Mouse (Mus musculus) gastrocnemius, postnatal 10 days (tissue): ENCODE results near the gene Armc5. TPM values are rescaled to one million over a fixed set of nuclear protein-coding genes. Genes with fewer than 3 reads are reported as not detected.

Source experiments
- DNase-seq: peaks from one replicate; pipeline ENCODE4 v3.0.0; 2021; ENCODE audit warnings: mixed read lengths
- total RNA-seq, 2 experiments: library from RNA; stranded (reverse); gene quantifications; 2 replicates each; pipeline ENCODE4 v1.2.3; 2021

The Armc5 gene
- total RNA-seq, 2 experiments from 2014 or later, result 10.7 to 14.7 TPM

- DNase-seq, result peak; percentile 62
These were observed 9.6 kb downstream of the Armc5 start, which contains the start of gene Tgfb1i1 for GRCm38 (mm10) chr7:128246496-128247391. Gene Tgfb1i1, plus strand, starts transcription at chr7:128246812.

DNA sequence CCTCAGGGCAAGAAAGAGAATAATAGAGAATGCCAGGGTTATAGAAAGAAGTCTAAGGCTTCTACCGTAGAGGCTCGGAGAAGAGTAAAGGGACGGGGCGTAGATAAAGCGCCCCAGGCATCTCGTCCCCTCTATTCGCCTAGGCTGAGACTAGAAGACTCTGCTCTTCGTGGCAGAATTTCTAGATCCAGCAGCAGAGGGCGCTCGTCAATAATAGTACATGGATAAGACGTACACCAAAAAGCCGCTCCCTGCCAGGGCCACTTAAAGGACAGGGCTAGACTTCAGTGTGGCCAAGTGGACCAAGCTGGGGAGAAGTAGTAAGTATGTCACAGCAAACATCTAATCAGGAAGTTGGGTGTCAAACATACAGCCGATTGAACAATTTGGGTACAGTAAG is 10.3 kb downstream of the Armc5 start:
- peak; percentile 88 for DNase-seq

- DNase-seq, result no peak
These were observed 11.2 kb downstream of the Armc5 start for GRCm38 (mm10) chr7:128248081-128249042.

DNA sequence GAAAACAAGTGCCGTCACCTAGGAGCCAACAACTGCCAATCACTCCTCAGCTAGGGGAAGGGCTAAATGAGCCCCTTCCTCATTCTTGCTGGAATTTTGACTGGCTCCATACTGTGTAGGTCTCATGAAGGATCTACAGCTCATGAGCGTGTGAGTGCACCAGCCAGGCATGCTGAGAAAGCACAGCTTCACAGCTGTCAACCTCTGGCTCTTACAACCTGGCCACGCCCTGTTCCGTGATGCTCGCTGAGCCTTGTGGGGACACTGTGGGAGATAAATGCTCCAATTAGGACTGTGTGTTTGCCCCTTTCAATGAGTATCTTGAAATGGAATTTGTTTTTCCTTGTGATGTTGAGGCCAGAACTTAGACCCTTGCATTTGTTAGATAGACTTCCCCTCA is 12.9 kb downstream of the Armc5 start:
- DNase-seq, result no peak

DNA sequence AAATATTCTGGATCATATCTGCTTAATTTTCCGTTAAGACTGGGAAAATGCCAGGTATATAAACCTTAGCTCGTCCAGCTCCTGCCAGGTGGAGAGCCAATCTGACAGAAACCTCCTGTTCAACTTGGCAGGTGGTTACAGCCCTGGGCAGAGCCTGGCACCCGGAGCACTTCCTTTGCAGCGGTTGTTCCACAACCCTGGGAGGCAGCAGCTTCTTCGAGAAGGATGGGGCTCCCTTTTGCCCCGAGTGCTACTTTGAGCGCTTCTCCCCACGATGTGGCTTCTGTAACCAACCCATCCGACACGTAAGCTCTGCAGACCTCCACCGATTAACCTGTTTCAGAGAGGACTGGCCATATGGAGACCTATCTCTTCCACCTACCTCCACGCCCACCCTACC is 14.8 kb downstream of the Armc5 start:
- no peak for DNase-seq

GRCm38 (mm10) chr7:128252609-128253008 is 15.5 kb downstream of the Armc5 start:
- peak; percentile 30 for DNase-seq

DNA sequence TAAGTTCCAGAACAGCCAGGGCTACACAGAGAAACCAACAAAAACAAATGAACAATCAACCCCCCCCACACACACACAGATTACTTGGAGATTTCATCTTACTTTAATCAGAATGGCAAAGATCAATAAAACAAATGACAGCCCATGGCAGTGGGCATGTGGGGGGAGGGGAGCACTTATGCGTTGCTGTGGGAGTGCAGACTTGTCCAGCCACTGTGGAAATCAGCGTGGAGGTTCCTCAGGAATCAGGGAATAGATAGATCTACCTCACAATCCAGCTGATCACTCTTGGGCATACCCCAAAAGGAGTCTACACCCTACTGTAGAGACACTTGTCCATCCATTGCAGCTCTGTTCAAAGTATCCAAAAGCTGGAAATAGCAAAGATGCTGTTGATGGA is 17.8 kb downstream of the Armc5 start:
- DNase-seq, result no peak

DNA sequence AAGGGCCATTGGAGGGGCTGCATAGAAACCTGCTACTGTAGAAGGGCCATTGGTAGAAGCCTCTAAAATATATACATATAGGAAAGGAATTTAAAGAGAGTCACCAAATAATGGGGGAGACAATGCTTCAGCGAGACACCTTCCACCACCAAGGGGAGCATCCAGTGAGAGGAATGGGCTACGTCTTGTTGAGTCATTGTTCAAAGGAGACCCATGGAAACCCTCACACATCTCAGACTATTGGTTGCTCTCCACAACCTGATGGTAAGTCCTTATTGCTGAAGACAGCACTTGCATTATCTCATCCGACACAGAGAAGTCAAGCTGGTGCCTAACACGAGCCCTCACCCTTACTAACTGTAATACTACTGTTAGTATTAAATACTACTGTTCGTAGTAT is 18.6 kb downstream of the Armc5 start:
- no peak for DNase-seq

- DNase-seq, result no peak
These were observed 19.7 kb downstream of the Armc5 start for GRCm38 (mm10) chr7:128256783-128257334.

GRCm38 (mm10) chr7:128265411-128265810 is 28.3 kb downstream of the Armc5 start, which contains the start of gene Slc5a2:
Gene Slc5a2, plus strand, starts transcription at chr7:128265657.
- no peak for DNase-seq

- DNase-seq, result no peak
These were observed 28.9 kb downstream of the Armc5 start for GRCm38 (mm10) chr7:128266056-128266455.

- DNase-seq, result no peak
These were observed 30.2 kb downstream of the Armc5 start for GRCm38 (mm10) chr7:128267391-128267790.

- DNase-seq, result no peak
These were observed 30.7 kb downstream of the Armc5 start for GRCm38 (mm10) chr7:128267813-128268212.

GRCm38 (mm10) chr7:128270431-128270850 is 33.3 kb downstream of the Armc5 start:
- no peak for DNase-seq

- DNase-seq, result no peak
These were observed 34.4 kb downstream of the Armc5 start for GRCm38 (mm10) chr7:128271496-128271895.

GRCm38 (mm10) chr7:128276051-128276450 is 38.9 kb downstream of the Armc5 start:
- no peak for DNase-seq

- DNase-seq, result no peak
These were observed 42.6 kb downstream of the Armc5 start for GRCm38 (mm10) chr7:128279750-128280149.

- no peak for DNase-seq
These were observed 44.6 kb downstream of the Armc5 start for GRCm38 (mm10) chr7:128281765-128282164.

DNA sequence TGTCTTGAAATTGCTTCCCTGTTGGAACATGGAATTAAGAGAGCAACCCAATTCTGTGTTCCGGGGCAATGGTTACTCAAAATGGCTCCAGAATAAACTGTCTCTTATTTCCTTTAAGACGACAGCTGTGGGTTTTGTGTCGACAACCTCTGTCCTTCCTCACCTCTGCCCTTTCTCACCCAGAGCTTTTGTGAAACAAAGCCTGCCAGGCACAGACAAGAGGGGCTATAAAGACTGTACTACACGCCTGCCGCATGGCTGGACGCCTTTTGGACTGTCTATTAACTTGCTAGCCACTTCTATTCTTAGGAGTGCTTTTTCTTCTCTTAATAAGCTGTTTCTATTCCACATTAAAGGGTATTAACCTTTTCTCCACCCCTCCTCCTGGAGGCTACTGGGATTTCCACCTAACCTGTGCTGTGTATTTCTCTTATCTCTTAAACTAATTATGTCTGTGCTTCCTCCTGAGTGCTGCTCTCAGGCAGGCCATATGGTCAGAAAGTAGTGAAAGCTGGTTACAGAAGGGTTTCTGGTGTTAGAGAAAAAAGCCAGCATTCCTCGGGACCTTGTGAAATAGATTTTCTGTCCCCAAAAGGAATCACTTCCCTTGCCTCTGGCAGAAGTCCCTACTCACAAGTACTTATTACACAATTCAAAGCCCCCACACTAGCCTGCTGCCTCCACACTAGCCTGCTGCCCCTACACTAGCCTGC is 45.5 kb downstream of the Armc5 start:
- no peak for DNase-seq

DNA sequence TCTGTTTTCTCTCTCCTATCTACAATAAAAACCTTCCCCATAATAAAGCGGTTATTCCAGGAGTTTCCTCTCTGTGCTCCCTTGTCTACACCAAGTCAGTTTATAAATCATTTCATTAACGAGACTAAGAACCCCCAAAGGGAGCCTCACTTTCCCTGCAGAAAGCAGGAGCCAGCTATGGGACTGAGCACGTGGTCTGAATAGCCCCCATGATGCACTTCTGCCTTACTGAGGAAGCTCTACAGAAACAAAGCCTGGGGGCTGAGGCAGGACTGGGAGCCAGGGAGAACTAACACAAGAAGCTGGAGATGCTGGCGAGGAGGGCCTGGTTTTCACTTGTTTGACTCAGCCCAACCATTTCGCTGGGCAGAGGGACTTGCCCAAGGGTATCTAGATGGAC is 46.9 kb downstream of the Armc5 start:
- no peak for DNase-seq

GRCm38 (mm10) chr7:128285060-128285459 is 47.9 kb downstream of the Armc5 start:
- no peak for DNase-seq
